Comparison of ENCODE assay signal across 8 mouse cellular contexts in genomic region chr9:123020995-123021631, GRCm38 (mm10). TPM values are rescaled to one million over a fixed set of nuclear protein-coding genes. Genes with fewer than 3 reads are reported as not detected.
DNase-seq lines count a peak whose midpoint lies in the region; ATAC-seq lines count a peak whose summit lies in the region.

Gene Tmem42, plus strand, starts transcription at chr9:123021326.

- WGBS in hindbrain, embryonic 15.5 days: under 1% methylated on average over 43 of the region's 69 CpGs

- peak within 1 kb of the TSS; percentile 59 for H3K9ac ChIP-seq in hindbrain, embryonic 15.5 days

- peak; percentile 84 for DNase-seq in R1 (ENCODE audit: low read depth, low spot score)
- DNase-seq in cerebellum, postnatal 25 days: peak; percentile 94 to 97
- DNase-seq in frontal cortex, postnatal 36 days (ENCODE audit: low spot score in 2 of 2): peak; percentile 85 to 87
- peak; percentile 76 for DNase-seq in left cerebral cortex, adult 11 months (ENCODE audit: low spot score)
- peak; percentile 89 to 94 for DNase-seq in lung, postnatal 4 days
- peak; percentile 76 for DNase-seq in retina, postnatal 7 days (ENCODE audit: low read depth, low spot score)
- peak; percentile 85 for DNase-seq in urinary bladder, adult 2 months (ENCODE audit: low spot score)

- no peaks in the 10 kb centered on the region for H3K27me3 ChIP-seq in hindbrain, embryonic 15.5 days

- peak within 1 kb of the TSS; percentile 54 for H3K4me3 ChIP-seq in hindbrain, embryonic 15.5 days

- no peaks in the 10 kb centered on the region for H3K9me3 ChIP-seq in hindbrain, embryonic 15.5 days

- H3K4me1 ChIP-seq in hindbrain, embryonic 15.5 days (replicated peaks): peaks cover 22% of the 10 kb centered on the region

- peak within 1 kb of the TSS; percentile 92 for H3K27ac ChIP-seq in hindbrain, embryonic 15.5 days (replicated peaks)

- H3K4me2 ChIP-seq in hindbrain, embryonic 15.5 days: peak within 1 kb of the TSS; percentile 78

- no peaks in the 10 kb centered on the region for H3K36me3 ChIP-seq in hindbrain, embryonic 15.5 days

- ATAC-seq in hindbrain, embryonic 15.5 days (ENCODE audit: low FRiP score, low read depth): peak; percentile 96

RNA-seq across cellular contexts. Expression of gene Tmem42, which starts in this region (rescaled TPM):
- polyA plus RNA-seq in hindbrain, embryonic 15.5 days (2015; fragmentation: Nextera tagmentation; extraction: Ambion mirVana): 27.2 and 28.2 TPM in 2 replicates
- polyA plus RNA-seq in urinary bladder, adult 2 months (2012; rRNA removed): 17.1 and 19.5 TPM in 2 replicates

Comparison
In these comparisons a context has a peak if more than half of its experiments do, and no peak if none do; other contexts are left out.
1. Peak in every context shown above with its lines: DNase-seq, ATAC-seq, H3K4me3 ChIP-seq and H3K27ac ChIP-seq.